21 mouse cellular contexts compared by ENCODE assay signal in genomic region chr3:25208041-25208685, GRCm38 (mm10).
DNase-seq lines count a peak whose midpoint lies in the region; ATAC-seq lines count a peak whose summit lies in the region.
"Had no signal": no experiment of that assay in that cellular context is flagged by ENCODE, and none has a peak within 500 bp of the region (broad histone marks: within the 10 kb centered on the region; RNA-seq: fewer than 3 reads in every experiment).

No protein-coding gene starts in this region.

- H3K4me1 ChIP-seq in midbrain, embryonic 11.5 days (ENCODE audit: control insufficient read depth, insufficient read depth, low read length), result no peaks in the 10 kb centered on the region
- H3K4me1 ChIP-seq: embryonic facial prominence, embryonic 15.5 days; heart, embryonic 15.5 days; limb, embryonic 10.5 days; liver, embryonic 13.5 days; midbrain, embryonic 15.5 days had no signal

- H3K9me3 ChIP-seq in midbrain, embryonic 11.5 days (ENCODE audit: control insufficient read depth, low read length), result no peaks in the 10 kb centered on the region
- H3K9me3 ChIP-seq: embryonic facial prominence, embryonic 15.5 days; heart, embryonic 15.5 days; limb, embryonic 10.5 days; liver, embryonic 13.5 days; midbrain, embryonic 15.5 days had no signal

- H3K9ac ChIP-seq in midbrain, embryonic 11.5 days (ENCODE audit: low read length), result no peak overlapping the region
- H3K9ac ChIP-seq: embryonic facial prominence, embryonic 15.5 days; heart, embryonic 15.5 days; liver, embryonic 13.5 days; midbrain, embryonic 15.5 days had no signal

- H3K36me3 ChIP-seq in midbrain, embryonic 11.5 days (ENCODE audit: control insufficient read depth, insufficient read depth, low read length), result no peaks in the 10 kb centered on the region
- H3K36me3 ChIP-seq: embryonic facial prominence, embryonic 15.5 days; heart, embryonic 15.5 days; limb, embryonic 10.5 days; liver, embryonic 13.5 days; midbrain, embryonic 15.5 days had no signal

- intact Hi-C loops in left cerebral cortex, postnatal 4 days (cut with DNase I), result no loop called here

- 90% methylated on average over 5 of the region's 5 CpGs for WGBS in midbrain, embryonic 11.5 days

- no peak overlapping the region for H3K4me3 ChIP-seq in midbrain, embryonic 11.5 days (ENCODE audit: low read depth, low read length)
- H3K4me3 ChIP-seq: embryonic facial prominence, embryonic 15.5 days; gastrocnemius, adult 2 months; heart, embryonic 15.5 days; limb, embryonic 10.5 days; liver, embryonic 13.5 days; midbrain, embryonic 15.5 days had no signal

- H3K27me3 ChIP-seq in midbrain, embryonic 11.5 days (ENCODE audit: control insufficient read depth, insufficient read depth, low read length), result no peaks in the 10 kb centered on the region
- H3K27me3 ChIP-seq: embryonic facial prominence, embryonic 15.5 days; heart, embryonic 15.5 days; liver, embryonic 13.5 days; midbrain, embryonic 15.5 days had no signal

- no peak for ATAC-seq in megakaryocyte-erythroid progenitor cell, adult 5-6 weeks (replicated peaks; ENCODE audit: low FRiP score, low TSS enrichment, poor library complexity, severe bottlenecking)
- no peak for ATAC-seq in midbrain, embryonic 11.5 days (ENCODE audit: low FRiP score)
- ATAC-seq: midbrain, embryonic 15.5 days had no signal

- DNase-seq in layer of hippocampus, adult 11-12 months (ENCODE audit: low spot score), result peak; percentile 8
- no peak for DNase-seq in layer of hippocampus, postnatal 10 days (ENCODE audit: low spot score in 2 of 2)
- DNase-seq in cerebellum, adult 11 months, result peak; percentile 94
- DNase-seq in cerebellum, adult 9-10 months, result peak; percentile 99
- peak; percentile 50 for DNase-seq in left cerebral cortex, postnatal 4 days
- DNase-seq in spleen, adult 12 weeks (ENCODE audit: low spot score), result no peak
- no peak for DNase-seq in midbrain, embryonic 11.5 days (ENCODE audit: low spot score, missing footprints)
- DNase-seq: adrenal gland, postnatal 14 days; embryo, embryonic 11 days; gastrocnemius, adult 2 months; heart, adult 11 months; kidney, adult 8-10 months; liver, embryonic 13.5 days; retina, postnatal 1 day; thymus, postnatal 36 days had no signal

- no peak overlapping the region for H3K4me2 ChIP-seq in midbrain, embryonic 11.5 days
- H3K4me2 ChIP-seq: embryonic facial prominence, embryonic 15.5 days; heart, embryonic 15.5 days; liver, embryonic 13.5 days; midbrain, embryonic 15.5 days had no signal

- H3K27ac ChIP-seq in midbrain, embryonic 11.5 days (ENCODE audit: low read depth, low read length), result no peak overlapping the region
- H3K27ac ChIP-seq: embryonic facial prominence, embryonic 15.5 days; gastrocnemius, adult 2 months; heart, embryonic 15.5 days; limb, embryonic 10.5 days; liver, embryonic 13.5 days; midbrain, embryonic 15.5 days; stomach, postnatal 0 days had no signal

Comparison
In these comparisons a context has a peak if more than half of its experiments do, and no peak if none do; other contexts are left out.
1. DNase-seq: peak in layer of hippocampus, adult 11-12 months (single experiment), cerebellum, adult 11 months (single experiment), cerebellum, adult 9-10 months (single experiment) and left cerebral cortex, postnatal 4 days (single experiment); none in layer of hippocampus, postnatal 10 days (0 of 2), spleen, adult 12 weeks (single experiment) and midbrain, embryonic 11.5 days (single experiment).